Mouse (Mus musculus) spleen, postnatal 10 days (tissue): ENCODE measurements around the gene Cdk6.
"Not testable (repeated sequence)": the region's sequence is repeated elsewhere in the genome, so short reads cannot be mapped to it uniquely, and the experiment has no call there.

ENCODE experiments used
- DNase-seq, 2 experiments: peaks; one replicate each; pipeline ENCODE4 v3.0.0; 2021 to 2022; ENCODE audit warnings: low spot score in 2 of 2

Cdk6 gene

DNA sequence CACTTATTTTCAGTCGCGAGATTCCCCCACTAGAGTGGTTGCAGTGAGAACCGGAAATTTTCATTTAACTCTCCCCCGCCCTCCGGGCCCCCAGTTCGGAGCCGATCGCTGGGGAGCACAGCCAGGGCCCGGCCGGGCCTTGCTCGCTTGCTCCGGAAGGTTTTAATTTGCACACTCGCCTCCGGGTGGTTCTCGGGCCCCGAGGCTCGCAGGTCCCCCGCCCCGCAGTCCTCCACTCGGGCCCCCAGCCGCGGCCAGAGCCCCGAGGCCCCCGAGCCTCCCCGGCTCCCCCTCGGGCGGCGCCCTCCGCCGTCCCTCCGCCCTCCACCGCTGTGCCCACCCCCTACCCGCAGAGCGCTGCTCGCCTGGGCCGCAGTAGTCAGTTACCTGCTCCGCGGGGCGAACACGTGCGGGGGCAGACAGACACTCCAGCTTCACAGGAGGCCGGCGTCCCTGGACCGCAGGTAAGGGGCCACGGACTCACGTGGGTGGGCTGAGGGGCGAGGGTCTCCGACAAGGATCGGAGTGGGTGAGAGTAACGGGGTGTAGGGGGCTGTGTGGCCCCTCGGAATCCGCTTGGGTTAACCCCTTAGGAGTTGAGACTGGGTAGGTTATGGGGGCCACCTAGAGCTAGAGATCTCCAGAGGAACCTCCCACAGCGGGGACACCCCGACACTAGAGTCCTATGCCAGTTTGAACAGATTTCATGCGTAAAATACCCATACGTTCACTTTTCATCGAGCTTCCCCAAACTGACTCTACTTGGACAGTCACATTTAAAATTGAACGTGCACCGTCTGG lies at the start of gene Cdk6:
Gene Cdk6, plus strand, starts transcription at position 375 of the 801 bp plus-strand sequence.
- DNase-seq: peak; percentile 58 to 66

DNA sequence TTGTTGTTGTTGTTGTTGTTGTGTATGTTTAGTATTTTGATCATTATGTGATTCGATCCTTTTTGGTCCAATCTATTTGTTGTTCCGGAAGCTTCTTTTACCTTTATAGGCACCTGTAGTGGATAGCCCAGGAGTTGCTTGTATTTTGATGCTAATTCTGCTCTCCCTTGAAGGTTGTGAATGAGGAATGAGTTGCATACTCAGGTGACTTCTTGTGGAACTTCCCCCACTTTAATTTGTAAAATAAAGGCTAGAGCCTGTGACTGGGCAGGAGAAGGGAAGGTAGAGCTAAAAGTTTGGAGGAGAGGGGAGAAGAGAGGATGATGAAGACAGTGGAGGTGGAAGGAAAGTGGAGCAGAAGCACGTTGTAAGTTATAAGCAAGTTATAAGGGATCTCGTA lies 47.6 kb upstream of the Cdk6 start:
- no peak for DNase-seq

DNA sequence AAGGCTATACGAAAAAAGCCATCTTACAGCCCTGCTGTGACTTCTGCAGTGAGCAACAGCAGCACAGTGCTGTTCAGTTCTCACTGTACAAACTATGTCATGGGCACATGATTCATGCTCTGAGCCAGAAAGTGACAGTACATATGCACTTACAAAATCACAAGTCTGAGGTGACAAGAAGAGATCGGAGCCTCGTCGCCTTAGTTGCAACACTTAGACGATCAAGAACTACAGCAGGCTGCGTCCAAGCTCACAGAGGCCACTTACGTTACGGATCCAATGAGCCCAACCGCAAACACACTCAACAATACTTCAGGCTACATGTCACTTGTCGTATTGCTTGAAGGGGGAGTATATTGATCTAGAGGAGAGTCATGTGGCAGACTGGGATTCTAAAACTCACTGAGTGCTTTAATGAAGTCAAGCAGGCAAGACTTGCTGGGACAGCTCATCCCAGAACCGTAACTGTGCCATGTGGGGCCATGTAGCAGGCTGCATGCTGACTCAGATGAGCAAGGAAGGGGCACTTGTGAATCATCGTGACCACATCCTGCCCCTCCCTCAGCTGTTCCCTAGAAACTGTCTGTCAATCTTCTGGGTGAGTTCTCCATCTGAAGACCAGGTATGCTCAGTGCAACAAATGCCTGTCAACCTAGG lies 40.4 kb upstream of the Cdk6 start:
- DNase-seq: peak in 1 of 2 experiments; percentile 23

DNA sequence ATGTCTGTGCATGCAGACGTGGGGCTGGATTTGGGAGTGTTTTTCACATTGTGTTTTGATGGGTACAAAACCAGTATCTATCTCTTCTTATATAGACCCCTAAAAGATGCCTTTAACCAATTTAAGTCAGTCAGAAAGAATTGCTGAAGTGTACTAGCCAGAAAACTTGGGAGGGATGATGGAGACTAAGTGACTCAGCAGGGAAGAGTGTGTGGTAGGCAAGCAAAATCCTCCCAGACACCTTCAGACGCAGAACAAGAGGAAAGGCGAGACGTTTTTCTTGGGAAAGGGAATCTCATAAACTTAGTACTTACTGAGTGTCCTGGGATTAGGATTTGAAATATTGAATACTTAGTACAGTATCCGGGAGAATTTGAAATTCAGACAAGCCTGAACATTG lies 39.8 kb upstream of the Cdk6 start:
- DNase-seq: no peak

DNA sequence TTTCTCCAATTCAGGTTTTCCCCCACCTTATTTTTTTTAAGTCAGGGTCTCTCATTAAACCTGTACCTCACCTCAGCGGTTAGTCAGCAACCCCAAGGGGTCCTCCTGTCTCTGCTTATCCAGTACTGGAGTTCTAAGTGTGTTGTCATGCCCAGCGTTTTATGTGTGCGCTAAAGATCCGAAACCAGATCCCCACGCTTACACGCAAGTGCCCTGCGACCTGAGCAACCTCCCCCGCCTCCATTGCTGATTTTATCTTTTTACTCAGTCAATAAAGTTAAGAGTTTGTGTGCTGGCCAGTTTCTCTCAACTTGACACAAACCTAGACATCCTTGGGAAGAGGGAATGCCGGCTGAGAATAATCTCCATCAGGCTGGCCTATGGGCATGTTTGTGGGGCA lies 37.4 kb upstream of the Cdk6 start:
- DNase-seq: no peak

DNA sequence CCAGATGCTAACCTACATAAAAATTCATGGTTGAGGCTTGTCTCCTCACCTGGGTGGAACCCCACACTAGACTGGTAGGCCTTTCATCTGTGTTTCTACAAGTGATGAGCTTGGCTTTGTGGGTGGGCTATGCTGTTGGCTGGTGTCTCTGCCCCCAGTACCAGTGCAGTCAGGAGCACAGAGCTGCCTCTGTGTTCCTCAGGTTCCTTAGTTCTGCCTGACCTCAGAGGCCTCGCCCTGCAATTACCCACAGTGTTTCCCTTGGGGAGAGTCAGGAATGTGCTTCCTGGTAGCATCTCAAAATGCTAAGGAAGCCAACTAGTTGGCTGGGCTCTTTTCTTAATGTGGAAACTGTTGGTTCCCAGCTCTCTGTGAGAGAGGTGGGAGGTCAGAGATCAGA lies 35.1 kb upstream of the Cdk6 start:
- no peak for DNase-seq

DNA sequence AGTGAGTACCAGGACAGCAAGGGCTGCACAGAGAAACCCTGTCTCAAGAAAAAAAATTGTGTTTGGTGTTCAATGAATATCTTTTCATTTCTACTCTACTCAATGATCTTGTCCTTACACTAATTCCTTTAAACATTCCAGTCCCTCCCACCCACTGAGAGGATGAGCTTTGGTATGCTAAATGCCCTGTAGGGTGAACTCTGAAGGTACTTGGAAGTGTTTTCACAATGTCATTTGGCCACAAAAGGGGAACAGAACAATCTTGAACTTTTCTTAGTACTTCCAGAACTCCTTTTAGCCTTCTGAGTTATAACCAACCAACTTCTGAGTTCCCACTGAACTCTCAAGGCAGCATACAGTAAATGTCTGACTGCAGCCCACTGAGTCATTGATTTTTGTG lies 32.2 kb upstream of the Cdk6 start:
- no peak for DNase-seq

DNA sequence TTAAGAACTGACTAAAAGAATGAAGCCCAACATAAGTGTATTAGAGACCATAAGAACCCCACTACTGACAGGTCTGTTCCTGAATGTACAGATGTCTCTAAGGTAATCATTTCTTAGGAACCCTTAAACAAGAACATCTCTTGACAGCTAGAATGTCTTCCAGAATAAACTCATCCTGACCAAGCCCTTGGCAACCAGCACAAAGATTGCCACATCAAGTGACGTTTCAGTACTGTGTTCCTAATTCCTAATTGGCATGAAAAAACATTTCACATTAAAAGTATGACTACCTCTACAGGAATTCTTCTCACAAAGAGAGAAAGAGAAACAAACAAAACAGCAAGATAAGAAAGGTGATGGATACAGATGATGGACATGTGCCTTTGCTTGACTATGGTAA lies 31.7 kb upstream of the Cdk6 start:
- DNase-seq: no peak

DNA sequence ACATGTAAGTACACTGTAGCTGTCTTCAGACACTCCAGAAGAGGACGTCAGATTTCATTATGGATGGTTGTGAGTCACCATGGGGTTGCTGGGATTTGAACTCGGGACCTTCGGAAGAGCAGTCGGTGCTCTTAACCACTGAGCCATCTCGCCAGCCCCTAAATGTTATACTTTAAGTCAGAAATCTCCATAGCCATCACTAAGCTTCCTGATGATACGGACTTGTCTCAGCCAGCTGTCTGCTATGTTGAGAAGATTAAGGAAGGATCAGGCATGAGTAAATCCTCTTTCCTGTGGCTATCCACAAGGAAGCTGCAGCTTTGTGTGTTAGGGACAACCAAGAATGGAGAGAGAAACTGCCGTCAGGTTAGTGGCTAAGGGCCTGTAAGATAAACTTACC lies 30.1 kb upstream of the Cdk6 start:
- not testable (repeated sequence) for DNase-seq

DNA sequence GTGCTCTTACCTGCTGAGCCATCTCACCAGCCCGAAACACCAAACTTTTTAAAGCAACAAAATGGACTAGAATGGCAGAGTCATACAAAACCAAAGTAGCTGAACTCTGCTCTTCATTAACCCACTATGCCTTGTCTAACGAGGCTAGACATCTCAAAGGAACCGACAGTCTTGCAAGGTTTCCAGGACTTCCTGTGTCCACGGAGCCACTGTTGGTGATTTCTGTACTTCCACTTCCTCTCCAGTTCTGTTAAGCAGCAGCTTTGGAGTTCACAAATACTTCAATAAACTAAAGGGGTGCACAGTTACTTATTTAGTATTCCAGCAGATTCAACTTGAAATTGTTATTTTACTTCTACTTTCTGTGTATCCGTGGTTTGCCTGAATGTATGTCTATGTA lies 23.6 kb upstream of the Cdk6 start:
- not testable (repeated sequence) for DNase-seq

DNA sequence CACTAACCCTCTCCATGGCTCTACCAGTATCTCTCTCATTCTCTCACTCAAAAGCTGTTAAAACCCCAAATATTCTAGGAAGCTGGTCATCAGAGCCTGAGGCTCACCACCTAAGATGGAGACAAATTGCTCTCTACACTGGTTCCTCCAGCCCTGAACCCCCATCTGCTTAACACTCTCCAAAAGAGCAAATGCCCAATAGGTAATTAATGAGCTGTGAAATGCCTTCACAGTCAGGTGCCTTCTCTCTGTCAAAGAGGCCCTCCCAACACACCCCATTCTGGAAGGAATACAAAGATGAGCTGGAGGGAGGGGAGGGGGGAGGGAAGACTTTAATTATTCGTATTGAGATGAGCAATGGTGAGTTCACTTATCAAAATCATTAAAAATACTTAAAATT lies 21.1 kb upstream of the Cdk6 start:
- no peak for DNase-seq

DNA sequence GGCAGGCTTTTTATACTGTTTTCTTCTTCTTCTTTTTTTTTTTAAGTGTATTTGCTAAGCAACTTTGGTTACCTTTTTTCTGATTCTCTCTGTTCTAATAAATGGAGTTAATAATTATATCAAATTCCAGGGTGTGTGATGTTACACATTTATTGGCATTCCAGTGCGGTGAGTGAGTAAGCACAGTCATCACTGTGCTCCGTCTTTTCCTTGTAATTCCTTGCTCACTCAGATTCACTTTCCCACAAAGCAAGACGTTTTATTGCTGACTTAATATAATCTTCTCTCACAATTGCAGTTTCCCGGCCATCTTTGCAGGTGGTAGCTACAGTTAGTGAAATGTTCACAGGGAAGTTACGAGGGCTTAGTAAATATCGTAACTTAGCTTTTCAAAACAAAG lies 19.2 kb upstream of the Cdk6 start:
- DNase-seq: no peak

DNA sequence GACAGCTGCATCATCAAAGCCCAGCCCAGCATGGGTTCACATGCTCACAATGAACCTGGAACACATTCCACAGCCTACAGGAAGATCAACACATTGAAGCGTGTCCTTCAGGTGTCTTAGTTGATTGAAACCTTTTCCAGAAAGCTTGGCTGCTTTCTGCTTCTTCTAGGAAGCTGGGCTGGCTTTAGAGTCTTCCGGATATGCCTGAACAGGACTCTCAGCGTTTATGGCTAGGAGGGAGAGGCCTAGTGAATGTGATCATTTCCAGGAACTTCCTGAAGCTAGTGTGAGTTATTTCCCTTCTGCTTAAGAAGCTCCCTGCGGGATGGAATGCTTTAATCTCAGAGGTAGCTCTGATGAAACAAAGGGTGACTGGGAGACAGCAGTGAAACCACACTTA lies 17.2 kb upstream of the Cdk6 start:
- no peak for DNase-seq

DNA sequence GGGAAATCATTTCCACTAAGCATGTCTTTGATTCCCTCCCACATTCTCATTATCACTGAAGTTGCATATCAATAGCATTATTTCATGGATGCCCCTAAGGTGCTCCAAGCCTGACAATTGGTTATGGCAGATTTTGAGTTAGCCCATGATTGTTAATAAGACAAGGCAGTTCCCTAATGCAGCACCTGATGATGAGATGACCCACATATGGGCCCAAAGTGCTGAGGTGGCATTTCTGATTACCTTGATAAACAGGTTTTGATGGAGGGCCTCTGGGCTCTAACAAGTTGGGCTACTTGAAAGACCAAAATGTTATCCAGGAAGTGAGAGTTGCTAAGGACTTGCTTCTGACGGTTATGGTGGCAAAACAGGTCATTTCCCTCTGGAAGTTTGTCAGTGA lies 11.9 kb upstream of the Cdk6 start:
- DNase-seq: no peak

DNA sequence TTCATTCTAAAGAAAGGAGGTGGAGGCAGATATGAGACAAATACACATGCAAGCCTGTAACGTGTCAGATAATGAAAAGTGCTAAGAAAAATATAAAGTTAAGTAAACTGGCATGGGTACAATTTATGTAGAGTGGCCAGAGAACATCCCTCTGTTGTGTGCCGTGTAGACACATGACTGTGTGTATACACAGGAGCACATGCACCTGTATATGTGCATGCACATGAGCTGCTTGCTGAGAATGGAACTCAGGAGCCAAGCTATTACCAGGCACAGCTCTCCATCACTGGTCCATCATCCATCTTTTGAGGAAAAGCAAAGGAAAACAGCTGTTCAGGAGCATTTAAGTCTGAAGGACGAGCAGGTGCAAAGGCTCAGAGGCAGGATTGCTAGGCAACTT lies 10.4 kb upstream of the Cdk6 start:
- no peak for DNase-seq

DNA sequence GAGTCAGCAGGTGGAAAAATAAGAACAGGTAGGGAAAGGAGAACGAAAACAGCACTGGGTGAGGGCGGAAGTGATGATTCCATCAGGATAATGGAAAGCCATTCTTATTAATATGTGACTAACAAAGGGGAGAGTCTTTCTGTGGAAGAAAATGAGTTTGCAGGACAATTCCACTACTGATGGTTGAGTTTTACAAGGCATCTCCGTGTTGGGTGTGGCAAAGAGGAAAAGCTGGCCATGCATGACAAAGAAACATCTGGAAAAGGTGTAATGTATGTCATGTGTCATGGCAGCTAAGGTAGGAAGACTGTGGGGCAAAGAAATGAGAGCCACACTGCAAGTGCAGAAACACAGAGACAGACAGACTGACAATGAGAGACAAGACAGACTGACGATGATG lies 8.3 kb upstream of the Cdk6 start:
- not testable (repeated sequence) for DNase-seq

DNA sequence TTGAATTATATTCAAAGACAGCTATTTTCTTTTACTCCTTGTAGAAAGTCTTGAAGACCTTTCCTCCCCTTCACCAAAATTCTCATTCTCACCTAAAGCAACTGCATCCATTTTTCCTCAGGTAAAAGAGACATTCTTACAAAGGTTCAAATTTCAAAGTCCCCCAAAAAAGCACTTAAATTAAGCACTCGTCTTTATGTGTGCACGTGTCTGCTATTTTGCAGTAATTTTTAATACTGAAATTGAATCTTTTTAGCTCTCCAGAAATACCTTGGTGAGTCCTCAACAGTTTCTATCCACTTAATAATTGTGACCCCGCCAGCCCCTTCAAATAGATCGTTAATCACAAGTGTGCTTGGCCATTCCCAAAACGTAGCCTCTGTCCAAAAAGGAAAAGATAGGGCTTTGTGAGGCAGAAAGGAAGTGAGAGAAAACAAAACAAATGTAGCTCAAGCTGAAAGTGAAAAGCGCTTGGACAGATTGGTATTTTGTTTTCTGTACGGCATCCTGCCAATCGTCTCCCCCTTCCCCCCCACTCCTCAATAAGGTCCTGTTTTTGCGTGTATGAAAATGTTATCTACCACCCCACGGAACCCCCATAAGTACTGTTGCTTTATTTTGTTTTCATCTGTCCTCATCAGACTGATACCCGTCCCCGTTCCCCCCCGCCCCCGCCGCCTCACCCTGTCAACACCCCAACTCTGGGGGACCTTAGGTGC lies 786 bp upstream of the Cdk6 start:
- not testable (repeated sequence) for DNase-seq

DNA sequence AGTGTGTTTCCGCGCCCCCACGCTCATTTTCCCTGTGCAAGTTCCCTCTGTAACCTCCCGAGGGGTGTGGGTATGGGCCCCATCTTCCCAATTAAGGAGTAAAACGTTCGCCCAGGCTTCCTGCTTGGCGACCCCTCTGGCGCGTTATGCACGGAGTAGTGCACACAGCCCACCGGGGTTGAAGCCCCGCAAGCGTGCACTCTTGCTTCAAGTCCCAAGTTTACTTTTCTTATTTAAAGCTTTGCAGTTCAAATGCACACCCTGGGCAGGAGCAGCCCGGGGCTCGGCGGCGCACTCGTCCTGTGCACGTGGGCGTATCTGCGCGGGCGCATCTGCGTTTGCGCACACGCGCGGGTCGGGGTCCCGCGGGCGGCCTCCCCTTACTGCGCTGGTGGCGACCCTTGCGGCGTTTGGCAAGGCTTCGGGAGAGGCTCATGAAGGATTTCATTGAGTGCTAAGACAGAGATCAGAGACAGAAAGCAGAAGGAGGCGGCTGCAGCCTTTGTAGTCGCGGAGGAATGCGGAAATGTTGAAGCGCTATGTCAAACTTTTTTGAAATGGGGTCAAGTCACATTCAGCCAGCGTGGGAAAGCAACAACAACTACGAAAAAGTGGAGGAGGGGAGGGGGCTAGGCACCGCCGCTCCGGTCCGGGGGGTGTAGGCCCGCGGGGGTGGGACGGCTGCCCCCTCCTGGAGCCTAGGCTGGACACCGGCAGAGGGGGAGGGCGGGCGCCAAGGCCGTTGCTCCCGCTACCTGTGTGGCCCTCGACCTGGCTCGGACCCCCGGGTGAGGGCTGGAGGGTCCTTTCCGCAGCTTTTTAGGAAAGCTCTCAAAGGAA lies 866 bp downstream of the Cdk6 start:
- DNase-seq: peak; percentile 65 to 66

DNA sequence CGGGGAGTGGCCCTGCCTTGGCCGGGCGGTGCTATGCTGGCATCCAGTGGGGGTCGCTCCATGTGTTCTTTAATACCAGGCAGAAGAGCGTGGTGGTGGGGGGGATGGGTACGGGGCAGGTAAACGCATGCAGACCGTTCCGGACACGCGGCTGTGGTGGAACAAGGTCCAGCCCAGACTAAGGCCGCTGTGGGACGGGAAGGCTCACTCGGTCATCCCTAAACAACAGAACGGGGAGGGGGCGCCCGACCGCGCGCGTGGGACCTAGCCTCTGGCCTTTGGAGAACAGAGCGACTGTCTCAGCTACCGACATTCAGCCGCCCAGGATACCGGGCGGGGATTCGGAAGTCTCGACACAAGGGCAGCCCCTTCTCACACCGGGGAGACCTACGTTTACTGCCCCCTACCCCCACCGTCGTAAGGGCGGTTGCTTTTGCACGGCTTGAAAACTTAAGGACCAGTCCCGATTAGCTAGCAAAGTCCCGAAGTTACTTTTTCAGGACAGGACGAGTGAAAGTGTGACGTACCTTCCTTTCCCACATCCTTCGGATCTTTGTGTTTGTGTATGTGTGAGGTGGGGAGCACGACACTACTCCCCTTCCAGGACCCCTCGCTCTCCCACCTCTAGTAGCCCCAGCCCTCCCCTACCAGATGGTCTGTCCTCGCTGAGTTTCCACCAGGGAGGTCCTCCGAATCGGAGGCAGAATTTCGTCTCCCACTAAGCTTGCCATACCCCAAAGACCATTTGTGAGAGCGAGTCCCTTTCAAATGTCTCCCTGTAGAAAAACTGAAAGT lies 1.7 kb downstream of the Cdk6 start:
- DNase-seq: peak; percentile 64 to 65

DNA sequence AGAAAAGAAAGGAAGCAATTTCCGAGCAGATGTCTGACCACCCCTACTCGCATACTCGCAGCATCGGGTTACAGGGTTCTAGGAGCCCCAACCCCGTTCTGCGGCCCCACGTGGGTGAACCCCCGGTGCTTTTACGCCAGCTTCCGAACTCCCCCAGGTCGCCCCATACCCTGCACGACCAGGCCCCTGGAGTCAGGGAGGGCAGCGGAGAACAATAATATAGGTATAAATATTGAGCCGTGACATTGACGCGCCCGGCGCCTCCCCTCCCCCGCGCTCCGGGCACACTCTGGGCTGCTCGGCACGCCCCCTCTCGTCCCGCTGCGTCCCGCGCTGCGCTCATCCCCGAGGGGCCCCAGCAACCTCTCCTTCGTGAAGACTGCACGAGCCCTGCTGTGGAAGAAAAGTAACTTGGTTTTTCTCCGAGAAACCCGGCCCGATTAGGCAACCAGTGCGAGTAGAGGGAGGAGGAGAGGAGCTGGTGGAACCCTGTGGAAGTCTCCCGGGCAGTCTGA lies 2.3 kb downstream of the Cdk6 start:
- DNase-seq: peak in 1 of 2 experiments; percentile 69
